Mouse (Mus musculus): ENCODE measurements around the gene Polr1b. TPM values are rescaled to one million over a fixed set of nuclear protein-coding genes. Genes with fewer than 3 reads are reported as not detected.

Gene Polr1b
- polyA plus RNA-seq, 2 experiments: 5.3 to 14.0 TPM

DNA sequence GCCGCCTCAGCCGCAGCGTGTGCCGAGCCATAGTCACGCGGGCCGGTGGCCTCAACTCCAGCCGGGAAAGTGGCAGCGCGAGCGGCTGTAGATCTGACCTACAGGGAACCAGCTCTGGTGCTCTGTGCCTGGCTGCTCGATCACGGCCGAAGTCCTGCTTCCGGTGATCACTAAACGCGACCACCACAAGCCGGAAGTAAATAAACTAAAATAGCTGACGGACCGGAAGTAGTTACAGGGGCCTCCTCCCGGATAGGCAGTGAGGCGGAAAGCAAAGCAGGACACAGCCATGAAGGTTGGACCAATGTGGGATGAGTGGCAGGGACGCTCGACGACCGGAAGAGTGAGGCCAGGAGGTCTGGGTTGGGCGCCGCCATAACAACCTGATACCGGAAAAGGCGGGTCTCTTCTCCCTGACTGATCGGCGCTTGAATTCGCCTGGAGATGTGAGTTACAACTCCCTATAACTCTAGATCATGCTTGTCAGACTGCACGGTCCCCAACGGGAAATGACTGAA is 28.7 kb downstream of the Polr1b start, which contains the start of gene Chchd5:
Gene Chchd5, plus strand, starts transcription at position 289 of the 518 bp plus-strand sequence.
- DNase-seq (ENCODE audit: low read depth in 3 of 3, low spot score in 3 of 3) (peak; percentile 93 to 94 (median 93)), ATAC-seq (ENCODE audit: insufficient read depth) (peak; percentile 99)
- peaks cover 12 to 18% of the 10 kb centered on the region in 2 experiments for H3K4me1 ChIP-seq (replicated peaks; ENCODE audit: control insufficient read depth in 2 of 2, insufficient read depth in 2 of 2, low read length in 1 of 2)
- no peak for TF ChIP-seq CTCF (IDR thresholded peaks at IDR 0.05; ENCODE audit: low read depth)
- no peak for TF ChIP-seq EP300 (IDR thresholded peaks at IDR 0.05; ENCODE audit: low read depth)
- H3K27me3 ChIP-seq (ENCODE audit: control insufficient read depth, insufficient read depth, low read length): no peaks in the 10 kb centered on the region
- peak within 1 kb of the TSS; percentile 100 for H3K4me2 ChIP-seq (ENCODE audit: low read depth)
- H3K4me3 ChIP-seq (ENCODE audit: insufficient read depth in 1 of 2, low read depth in 2 of 2, low read length in 2 of 2): peak within 1 kb of the TSS; percentile 74 to 78
- peak within 1 kb of the TSS; percentile 84 for H3K9ac ChIP-seq (replicated peaks)
- H3K9me3 ChIP-seq (ENCODE audit: control insufficient read depth, low read length): no peaks in the 10 kb centered on the region
- WGBS (ENCODE audit: insufficient replicate concordance): 0% methylated on average over 35 of the region's 35 CpGs
- H3K36me3 ChIP-seq (replicated peaks; ENCODE audit: control insufficient read depth, insufficient read depth, low read depth): peaks cover 27% of the 10 kb centered on the region
- H3K27ac ChIP-seq: peak within 1 kb of the TSS; percentile 89

DNA sequence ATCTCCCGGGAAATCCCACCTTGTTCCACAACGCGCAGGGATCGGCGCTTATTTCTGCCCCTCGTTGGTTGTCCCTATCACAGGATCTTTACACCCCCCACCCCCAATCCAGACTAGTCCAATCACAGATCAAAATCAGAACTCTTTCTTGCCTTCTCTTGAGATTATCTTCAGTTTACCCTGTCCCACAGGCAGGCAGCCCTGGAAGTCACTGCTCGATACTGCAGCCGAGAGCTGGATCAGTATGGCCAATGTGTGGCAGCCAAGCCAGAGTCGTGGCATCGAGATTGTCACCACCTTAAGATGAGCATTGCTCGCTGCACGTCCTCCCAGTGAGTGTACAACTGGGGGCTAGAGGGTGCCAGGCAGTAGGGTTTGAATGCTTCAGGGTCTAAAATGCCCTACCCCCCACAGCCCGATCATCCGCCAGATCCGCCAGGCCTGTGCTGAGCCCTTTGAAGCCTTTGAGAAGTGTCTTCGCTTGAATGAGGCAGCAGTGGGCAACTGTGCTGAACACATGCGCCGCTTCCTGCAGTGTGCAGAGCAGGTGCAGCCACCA is 29.3 kb downstream of the Polr1b start:
- H3K36me3 ChIP-seq (replicated peaks; ENCODE audit: control insufficient read depth, insufficient read depth, low read depth): peaks cover 21% of the 10 kb centered on the region
- peak; percentile 42 for ATAC-seq (ENCODE audit: insufficient read depth)
- TF ChIP-seq CTCF (IDR thresholded peaks at IDR 0.05; ENCODE audit: low read depth) (no peak), EP300 (IDR thresholded peaks at IDR 0.05; ENCODE audit: low read depth) (no peak)

DNA sequence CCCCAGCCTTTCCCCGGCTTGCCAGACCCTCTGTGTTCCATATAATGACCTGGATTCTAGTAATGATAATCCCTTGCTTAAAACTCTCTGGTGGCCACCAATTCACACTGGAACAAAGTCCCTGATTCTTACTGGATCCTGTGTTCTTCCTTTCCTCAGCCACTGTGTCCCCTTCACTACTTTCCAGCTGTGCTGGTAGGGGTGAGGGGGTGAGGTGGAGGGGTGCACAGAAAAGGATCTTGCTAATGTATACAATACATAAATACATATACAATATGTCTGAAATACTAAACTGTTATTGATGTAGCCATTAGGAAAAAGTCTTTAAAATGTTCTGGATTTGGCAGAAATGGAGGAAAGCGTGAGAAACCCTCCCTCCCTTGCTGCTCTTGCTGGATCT is 30.0 kb downstream of the Polr1b start:
- Histone ChIP-seq H3K27ac (no peak overlapping the region), H3K9me3 (ENCODE audit: control insufficient read depth, low read length) (no peaks in the 10 kb centered on the region), H3K36me3 (replicated peaks; ENCODE audit: control insufficient read depth, insufficient read depth, low read depth) (peaks cover 16% of the 10 kb centered on the region; the same call in 1 of the 2 replicates), H3K4me3 (ENCODE audit: insufficient read depth in 1 of 2, low read depth in 2 of 2, low read length in 2 of 2) (peak overlapping the region; percentile 74 to 78; a peak in 3 of 4 replicates), H3K4me2 (ENCODE audit: low read depth) (peak overlapping the region; percentile 100), H3K4me1 (replicated peaks; ENCODE audit: control insufficient read depth in 2 of 2, insufficient read depth in 2 of 2, low read length in 1 of 2) (peaks cover 12 to 18% of the 10 kb centered on the region in 2 experiments), H3K27me3 (ENCODE audit: control insufficient read depth, insufficient read depth, low read length) (no peaks in the 10 kb centered on the region), H3K9ac (replicated peaks) (peak overlapping the region; percentile 84)
- TF ChIP-seq CTCF (IDR thresholded peaks at IDR 0.05; ENCODE audit: low read depth) (no peak), EP300 (IDR thresholded peaks at IDR 0.05; ENCODE audit: low read depth) (no peak)
- 87% methylated on average over 2 of the region's 2 CpGs for WGBS (ENCODE audit: insufficient replicate concordance)
- DNase-seq (ENCODE audit: low read depth in 3 of 3, low spot score in 3 of 3) (no peak), ATAC-seq (ENCODE audit: insufficient read depth) (no peak)

More for the DNA sequence above, 29.3 kb downstream of the Polr1b start:
- Histone ChIP-seq H3K9me3 (ENCODE audit: control insufficient read depth, low read length) (no peaks in the 10 kb centered on the region), H3K27ac (peak overlapping the region; percentile 89), H3K4me2 (ENCODE audit: low read depth) (peak overlapping the region; percentile 100), H3K27me3 (ENCODE audit: control insufficient read depth, insufficient read depth, low read length) (no peaks in the 10 kb centered on the region), H3K4me3 (ENCODE audit: insufficient read depth in 1 of 2, low read depth in 2 of 2, low read length in 2 of 2) (peak overlapping the region; percentile 74 to 78), H3K9ac (replicated peaks) (peak overlapping the region; percentile 84), H3K4me1 (replicated peaks; ENCODE audit: control insufficient read depth in 2 of 2, insufficient read depth in 2 of 2, low read length in 1 of 2) (peaks cover 12 to 18% of the 10 kb centered on the region in 2 experiments)
- DNase-seq (ENCODE audit: low read depth in 3 of 3, low spot score in 3 of 3): peak in 1 of 3 experiments; percentile 16
- WGBS (ENCODE audit: insufficient replicate concordance): 30% methylated on average over 18 of the region's 18 CpGs

DNA sequence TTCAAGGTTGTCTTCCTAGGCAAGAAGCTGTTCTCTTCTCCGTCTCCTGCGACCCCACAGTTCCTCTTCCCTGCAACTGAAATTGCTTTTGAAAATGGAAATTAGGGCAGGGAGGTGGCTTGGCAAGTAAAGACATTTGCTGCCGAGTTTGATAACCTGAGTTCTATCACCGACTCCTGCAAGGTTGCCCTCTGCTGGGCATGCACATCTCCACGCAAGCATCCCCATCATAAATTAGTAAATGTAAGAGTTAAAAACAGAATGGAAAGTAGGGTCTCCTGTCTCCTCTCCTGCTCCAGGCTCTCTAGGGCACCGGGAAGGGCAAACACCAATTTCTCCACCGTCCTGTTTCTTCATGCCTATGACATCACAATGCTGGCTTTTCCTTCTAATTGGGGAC is 31.4 kb downstream of the Polr1b start:
- 82% methylated on average over 7 of the region's 7 CpGs for WGBS (ENCODE audit: insufficient replicate concordance)
- Histone ChIP-seq H3K36me3 (replicated peaks; ENCODE audit: control insufficient read depth, insufficient read depth, low read depth) (peaks cover 7% of the 10 kb centered on the region; the same call in 1 of the 2 replicates), H3K4me1 (replicated peaks; ENCODE audit: control insufficient read depth in 2 of 2, insufficient read depth in 2 of 2, low read length in 1 of 2) (peaks cover 12 to 18% of the 10 kb centered on the region in 2 experiments), H3K4me2 (ENCODE audit: low read depth) (no peak overlapping the region), H3K9me3 (ENCODE audit: control insufficient read depth, low read length) (no peaks in the 10 kb centered on the region), H3K27me3 (ENCODE audit: control insufficient read depth, insufficient read depth, low read length) (no peaks in the 10 kb centered on the region), H3K9ac (replicated peaks) (no peak overlapping the region), H3K4me3 (ENCODE audit: insufficient read depth in 1 of 2, low read depth in 2 of 2, low read length in 2 of 2) (no peak overlapping the region), H3K27ac (no peak overlapping the region)
- DNase-seq (ENCODE audit: low read depth in 3 of 3, low spot score in 3 of 3) (no peak), ATAC-seq (ENCODE audit: insufficient read depth) (no peak)
- TF ChIP-seq CTCF (IDR thresholded peaks at IDR 0.05; ENCODE audit: low read depth) (no peak), EP300 (IDR thresholded peaks at IDR 0.05; ENCODE audit: low read depth) (no peak)

DNA sequence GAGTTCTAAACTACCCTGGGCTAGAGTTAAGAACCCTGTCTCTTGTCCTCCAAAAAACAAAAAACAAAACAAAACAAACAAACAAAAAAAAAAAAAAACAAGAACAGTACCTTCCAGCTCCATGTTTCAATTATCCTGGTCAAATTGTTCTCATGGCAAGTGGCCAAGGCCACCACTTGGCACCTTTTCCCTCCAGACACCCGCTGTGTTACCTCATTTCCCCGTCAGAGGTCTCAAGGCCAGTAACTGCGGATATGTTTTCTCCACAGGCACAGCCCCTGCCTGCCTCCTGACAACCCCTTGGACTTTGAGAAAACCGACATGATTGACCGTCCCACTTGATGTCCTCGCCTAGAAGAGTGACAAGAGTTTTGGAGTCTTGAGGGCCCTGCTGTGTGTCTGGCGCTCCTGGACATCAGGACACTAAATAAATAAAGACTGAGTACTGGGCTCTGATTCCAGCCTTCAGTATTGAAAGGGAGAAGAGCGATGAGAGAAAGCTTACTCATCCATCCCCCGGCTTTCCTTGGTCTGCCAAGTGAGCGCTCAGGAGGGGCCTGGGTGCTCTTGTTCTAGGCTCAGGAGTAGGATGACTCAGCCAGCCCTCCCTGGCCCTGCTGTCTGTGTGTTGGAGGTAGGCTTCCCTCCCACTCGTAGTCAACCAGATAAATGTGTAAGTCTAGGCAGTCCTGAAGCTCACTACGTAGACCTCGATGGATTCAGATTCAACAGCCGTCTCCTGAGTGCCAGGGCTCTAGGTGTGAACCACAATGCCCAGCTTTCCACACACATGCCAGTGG is 32.4 kb downstream of the Polr1b start:
- Histone ChIP-seq H3K9ac (replicated peaks) (no peak overlapping the region), H3K36me3 (replicated peaks; ENCODE audit: control insufficient read depth, insufficient read depth, low read depth) (peaks cover 7% of the 10 kb centered on the region; the same call in 1 of the 2 replicates), H3K9me3 (ENCODE audit: control insufficient read depth, low read length) (no peaks in the 10 kb centered on the region), H3K4me2 (ENCODE audit: low read depth) (no peak overlapping the region), H3K27ac (no peak overlapping the region), H3K27me3 (ENCODE audit: control insufficient read depth, insufficient read depth, low read length) (no peaks in the 10 kb centered on the region), H3K4me1 (replicated peaks; ENCODE audit: control insufficient read depth in 2 of 2, insufficient read depth in 2 of 2, low read length in 1 of 2) (peaks cover 12 to 18% of the 10 kb centered on the region in 2 experiments), H3K4me3 (ENCODE audit: insufficient read depth in 1 of 2, low read depth in 2 of 2, low read length in 2 of 2) (no peak overlapping the region)
- DNase-seq (ENCODE audit: low read depth in 3 of 3, low spot score in 3 of 3): no peak
- TF ChIP-seq EP300 (IDR thresholded peaks at IDR 0.05; ENCODE audit: low read depth) (no peak), CTCF (IDR thresholded peaks at IDR 0.05; ENCODE audit: low read depth) (no peak)
- WGBS (ENCODE audit: insufficient replicate concordance): 86% methylated on average over 14 of the region's 14 CpGs
- ATAC-seq (ENCODE audit: insufficient read depth): no peak

Measured in liver, embryonic 14.5 days (tissue).